Comparison of ENCODE assay signal across 8 mouse cellular contexts in the genomic region with DNA sequence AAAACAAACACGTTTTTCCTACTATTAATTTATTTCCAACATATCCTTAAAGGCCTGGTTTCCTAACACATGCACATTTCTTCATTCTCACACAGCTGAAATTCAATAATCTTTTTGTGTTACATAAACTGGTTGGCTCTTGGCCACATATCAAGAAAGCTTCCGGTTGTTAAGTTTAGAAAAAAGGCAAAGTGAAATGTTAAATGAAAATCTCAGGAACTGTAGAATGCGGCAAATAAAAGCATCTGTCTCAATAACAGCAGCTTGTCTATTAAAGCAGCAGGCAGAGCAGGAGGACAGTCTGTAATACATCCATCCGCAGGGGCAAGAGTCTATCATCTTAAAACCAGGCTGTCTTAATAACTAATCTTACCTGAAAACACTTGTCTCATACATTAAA. TPM values are rescaled to one million over a fixed set of nuclear protein-coding genes. Genes with fewer than 3 reads are reported as not detected.
DNase-seq lines count a peak whose midpoint lies in the region; ATAC-seq and TF ChIP-seq lines count a peak whose summit lies in the region.

No protein-coding gene starts in this region.

- H3K4me2 ChIP-seq in neural tube, embryonic 11.5 days (ENCODE audit: low read depth): peak overlapping the region; percentile 74
- H3K4me2 ChIP-seq in limb, embryonic 12.5 days: peak overlapping the region; percentile 68
- peak overlapping the region; percentile 61 for H3K4me2 ChIP-seq in stomach, embryonic 16.5 days (ENCODE audit: low read depth, low read length)

- DNase-seq in neural tube, embryonic 11.5 days (ENCODE audit: low spot score): no peak
- no peak for DNase-seq in neural tube, embryonic 10.5 days (ENCODE audit: extremely low spot score, low spot score)
- DNase-seq in embryo, embryonic 9.5 days (ENCODE audit: extremely low spot score): no peak

- no peaks in the 10 kb centered on the region for H3K27me3 ChIP-seq in neural tube, embryonic 11.5 days (ENCODE audit: control insufficient read depth, insufficient read depth, low read length)
- no peaks in the 10 kb centered on the region for H3K27me3 ChIP-seq in limb, embryonic 12.5 days
- H3K27me3 ChIP-seq in stomach, embryonic 16.5 days (ENCODE audit: control insufficient read depth, insufficient read depth, low read length): no peaks in the 10 kb centered on the region

- peaks cover 2% of the 10 kb centered on the region; the same call in 1 of the 2 replicates for H3K36me3 ChIP-seq in neural tube, embryonic 11.5 days (ENCODE audit: control insufficient read depth, insufficient read depth, low read length)
- peaks cover 29% of the 10 kb centered on the region for H3K36me3 ChIP-seq in limb, embryonic 12.5 days
- H3K36me3 ChIP-seq in stomach, embryonic 16.5 days (ENCODE audit: control insufficient read depth, insufficient read depth, low read length): peaks cover 9% of the 10 kb centered on the region; the same call in 1 of the 2 replicates

- no peak for ATAC-seq in neural tube, embryonic 11.5 days (ENCODE audit: insufficient read depth, low FRiP score, low TSS enrichment)
- no peak for ATAC-seq in limb, embryonic 12.5 days (ENCODE audit: insufficient number of reproducible peaks, insufficient read depth, low FRiP score, low TSS enrichment, low read depth)
- no peak for ATAC-seq in stomach, embryonic 16.5 days (ENCODE audit: insufficient read depth, low FRiP score)
- no peak for ATAC-seq in erythroid progenitor cell, adult 5-6 weeks (replicated peaks; ENCODE audit: low FRiP score, poor library complexity, severe bottlenecking)
- ATAC-seq in frontal cortex, adult (ENCODE audit: low TSS enrichment): no peak

- no peak overlapping the region for H3K27ac ChIP-seq in neural tube, embryonic 11.5 days (ENCODE audit: low read depth, low read length)
- H3K27ac ChIP-seq in embryonic fibroblast, embryonic 13.5 days (ENCODE audit: insufficient read depth, low read length): no peak overlapping the region
- H3K27ac ChIP-seq in limb, embryonic 12.5 days: no peak overlapping the region
- H3K27ac ChIP-seq in stomach, embryonic 16.5 days (ENCODE audit: low read length): peak overlapping the region; percentile 19; the same call in 1 of the 2 replicates

- no peaks in the 10 kb centered on the region for H3K9me3 ChIP-seq in neural tube, embryonic 11.5 days (ENCODE audit: control insufficient read depth, low read length)
- no peaks in the 10 kb centered on the region for H3K9me3 ChIP-seq in limb, embryonic 12.5 days
- H3K9me3 ChIP-seq in stomach, embryonic 16.5 days (replicated peaks; ENCODE audit: control insufficient read depth, low read length): no peaks in the 10 kb centered on the region

- H3K4me3 ChIP-seq in neural tube, embryonic 11.5 days (ENCODE audit: low read depth, low read length): peak overlapping the region; percentile 91
- peak overlapping the region; percentile 90 for H3K4me3 ChIP-seq in embryonic fibroblast, embryonic 13.5 days (ENCODE audit: insufficient read depth, low read length)
- H3K4me3 ChIP-seq in limb, embryonic 12.5 days (replicated peaks): peak overlapping the region; percentile 95
- H3K4me3 ChIP-seq in stomach, embryonic 16.5 days (replicated peaks; ENCODE audit: low read length): peak overlapping the region; percentile 98

- TF ChIP-seq CTCF in embryonic fibroblast, embryonic 13.5 days (IDR thresholded peaks at IDR 0.05; ENCODE audit: borderline replicate concordance, insufficient read depth, low read length): no peak

- peaks cover 4% of the 10 kb centered on the region; the same call in 1 of the 2 replicates for H3K4me1 ChIP-seq in neural tube, embryonic 11.5 days (ENCODE audit: control insufficient read depth, insufficient read depth, low read length)
- no peaks in the 10 kb centered on the region; the same call in 1 of the 2 replicates for H3K4me1 ChIP-seq in embryonic fibroblast, embryonic 13.5 days (ENCODE audit: control insufficient read depth, insufficient read depth, low read length)
- H3K4me1 ChIP-seq in limb, embryonic 12.5 days (replicated peaks): peaks cover 14% of the 10 kb centered on the region; the same call in 1 of the 2 replicates
- peaks cover 8% of the 10 kb centered on the region for H3K4me1 ChIP-seq in stomach, embryonic 16.5 days (ENCODE audit: control insufficient read depth, insufficient read depth, low read length)

- WGBS in neural tube, embryonic 11.5 days: 71% methylated on average over 4 of the region's 4 CpGs
- 61% methylated on average over 4 of the region's 4 CpGs for WGBS in limb, embryonic 12.5 days
- WGBS in stomach, embryonic 16.5 days: 33% methylated on average over 4 of the region's 4 CpGs

- peak overlapping the region; percentile 79 for H3K9ac ChIP-seq in neural tube, embryonic 11.5 days (ENCODE audit: low read length)
- peak overlapping the region; percentile 96 for H3K9ac ChIP-seq in limb, embryonic 12.5 days (replicated peaks)
- peak overlapping the region; percentile 61 for H3K9ac ChIP-seq in stomach, embryonic 16.5 days (ENCODE audit: low read length)

- no peak for TF ChIP-seq POLR2A in embryonic fibroblast, embryonic 13.5 days (IDR thresholded peaks at IDR 0.05; ENCODE audit: low read depth, low read length)

RNA-seq across cellular contexts. Expression of a gene that starts 1.4 kb away (rescaled TPM):
- polyA plus RNA-seq in neural tube, embryonic 11.5 days (2014; fragmentation: Nextera tagmentation; extraction: Ambion mirVana): 57.4 and 67.3 TPM in 2 replicates
- polyA plus RNA-seq in embryonic fibroblast, embryonic 13.5 days (2011; ENCODE audit: insufficient read length, low read depth, missing spikeins): 85.3 and 107 TPM in 2 replicates
- polyA plus RNA-seq in limb, embryonic 12.5 days (2016; fragmentation: Nextera tagmentation; extraction: Ambion mirVana): 56.1 and 57.4 TPM in 2 replicates
- 47.5 and 51.3 TPM in 2 replicates for polyA plus RNA-seq in stomach, embryonic 16.5 days (2015; fragmentation: Nextera tagmentation; extraction: Ambion mirVana)
- total RNA-seq in erythroid progenitor cell, adult 5-6 weeks (2015; ENCODE audit: low replicate concordance): 52.8 and 54.1 TPM in 2 replicates
- 24.0 and 32.2 TPM in 2 replicates for total RNA-seq in erythroid progenitor cell, adult 5-6 weeks (2017; ENCODE audit: low replicate concordance)

RNA-seq across cellular contexts. Expression of a gene that starts 1.4 kb away (rescaled TPM):
- 148 and 151 TPM in 2 replicates for polyA plus RNA-seq in neural tube, embryonic 11.5 days (2014; fragmentation: Nextera tagmentation; extraction: Ambion mirVana)
- 105 and 131 TPM in 2 replicates for polyA plus RNA-seq in embryonic fibroblast, embryonic 13.5 days (2011; ENCODE audit: insufficient read length, low read depth, missing spikeins)
- polyA plus RNA-seq in limb, embryonic 12.5 days (2016; fragmentation: Nextera tagmentation; extraction: Ambion mirVana): 153 and 154 TPM in 2 replicates
- 218 and 219 TPM in 2 replicates for polyA plus RNA-seq in stomach, embryonic 16.5 days (2015; fragmentation: Nextera tagmentation; extraction: Ambion mirVana)
- 39.3 and 40.7 TPM in 2 replicates for total RNA-seq in erythroid progenitor cell, adult 5-6 weeks (2015; ENCODE audit: low replicate concordance)
- 30.8 and 32.4 TPM in 2 replicates for total RNA-seq in erythroid progenitor cell, adult 5-6 weeks (2017; ENCODE audit: low replicate concordance)

RNA-seq across cellular contexts. Expression of a gene that starts 52.2 kb away (rescaled TPM):
- 25.6 and 28.1 TPM in 2 replicates for polyA plus RNA-seq in neural tube, embryonic 11.5 days (2014; fragmentation: Nextera tagmentation; extraction: Ambion mirVana)
- polyA plus RNA-seq in embryonic fibroblast, embryonic 13.5 days (2011; ENCODE audit: insufficient read length, low read depth, missing spikeins): 126 and 130 TPM in 2 replicates
- polyA plus RNA-seq in limb, embryonic 12.5 days (2016; fragmentation: Nextera tagmentation; extraction: Ambion mirVana): 16.3 and 18.0 TPM in 2 replicates
- 18.1 and 20.1 TPM in 2 replicates for polyA plus RNA-seq in stomach, embryonic 16.5 days (2015; fragmentation: Nextera tagmentation; extraction: Ambion mirVana)
- total RNA-seq in erythroid progenitor cell, adult 5-6 weeks (2015; ENCODE audit: low replicate concordance): 47.9 and 98.9 TPM in 2 replicates
- total RNA-seq in erythroid progenitor cell, adult 5-6 weeks (2017; ENCODE audit: low replicate concordance): 60.7 and 108 TPM in 2 replicates
